Mouse (Mus musculus) thymus, postnatal 10 days (tissue): Measurements from ENCODE around the gene Smad1.
A peak's percentile ranks its signal among the peaks of the same experiment; 100 is the strongest.
"Not testable (repeated sequence)": the region's sequence is repeated elsewhere in the genome, so short reads cannot be mapped to it uniquely, and the experiment has no call there.

Source experiments
- DNase-seq, 2 experiments: peaks; one replicate each; pipeline ENCODE4 v3.0.0; 2021; ENCODE audit warnings: low spot score in 2 of 2

The Smad1 gene

DNA sequence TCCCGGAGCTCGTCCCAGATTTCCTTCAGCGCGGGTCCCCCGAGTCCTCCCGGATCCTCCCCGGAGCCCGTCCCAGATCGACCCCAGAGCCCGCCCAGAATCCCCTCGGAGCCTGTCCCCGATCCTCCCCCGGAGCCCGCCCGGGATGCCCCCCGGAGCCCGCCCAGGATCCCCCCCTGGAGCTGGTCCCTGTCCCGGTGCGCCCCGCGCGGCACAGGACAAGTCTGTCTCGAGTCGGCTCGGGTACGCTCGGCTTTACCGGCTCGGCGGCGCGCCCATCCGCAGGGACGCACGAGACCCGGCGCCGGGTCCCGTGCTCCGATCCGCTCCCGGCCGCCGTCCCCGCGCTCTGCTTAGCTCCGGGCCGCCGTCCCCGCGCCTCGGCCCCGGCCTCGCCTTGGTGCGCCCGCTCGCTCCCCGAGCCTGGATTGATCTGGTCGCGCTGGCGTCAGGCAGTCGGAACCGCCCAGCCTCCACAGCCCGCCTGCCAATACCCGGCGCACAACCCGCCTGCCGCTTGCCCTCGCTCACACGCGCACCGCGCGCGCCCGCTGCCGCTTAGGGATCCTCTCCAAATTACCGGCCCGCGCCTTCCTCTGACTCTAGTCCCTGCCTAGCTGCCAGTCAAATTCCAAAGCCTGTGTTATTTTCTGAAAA, at the start of gene Smad1:
Smad1 (minus strand) TSS at position 525 of the 657 bp plus-strand sequence.
- DNase-seq = peak; percentile 72 to 80

DNA sequence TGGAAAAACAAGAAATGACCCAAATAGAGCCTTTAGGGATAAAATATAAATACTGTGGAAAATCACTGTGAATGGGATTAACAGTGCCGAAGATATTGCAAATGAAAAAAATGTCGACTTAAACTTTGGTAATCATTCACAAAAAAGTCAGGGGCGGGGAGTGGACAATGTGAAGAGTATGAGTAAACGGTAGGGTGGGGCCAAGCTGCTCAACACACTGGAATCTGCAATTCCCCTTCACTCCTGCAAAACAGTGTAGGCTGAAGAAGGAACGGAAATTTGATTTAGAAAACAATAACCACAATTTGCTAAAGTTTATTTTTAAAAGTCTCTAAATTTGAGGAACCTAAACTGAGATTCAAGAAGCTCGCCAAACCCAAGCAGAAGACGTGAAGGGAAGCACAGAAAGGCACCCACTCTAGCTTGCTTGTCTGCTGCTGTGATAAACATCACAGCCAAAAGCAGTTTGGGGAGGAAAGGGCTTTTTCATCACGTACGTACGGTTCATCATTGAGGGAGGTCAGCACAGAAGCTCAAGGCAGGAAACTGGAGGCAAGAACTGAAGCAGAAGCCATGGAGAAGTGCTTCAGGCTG, 48.0 kb upstream of the Smad1 start:
- DNase-seq = no peak

- DNase-seq = no peak
Measured at GRCm38 (mm10) chr8:79443460-79444098, 44.3 kb upstream of the Smad1 start.

DNA sequence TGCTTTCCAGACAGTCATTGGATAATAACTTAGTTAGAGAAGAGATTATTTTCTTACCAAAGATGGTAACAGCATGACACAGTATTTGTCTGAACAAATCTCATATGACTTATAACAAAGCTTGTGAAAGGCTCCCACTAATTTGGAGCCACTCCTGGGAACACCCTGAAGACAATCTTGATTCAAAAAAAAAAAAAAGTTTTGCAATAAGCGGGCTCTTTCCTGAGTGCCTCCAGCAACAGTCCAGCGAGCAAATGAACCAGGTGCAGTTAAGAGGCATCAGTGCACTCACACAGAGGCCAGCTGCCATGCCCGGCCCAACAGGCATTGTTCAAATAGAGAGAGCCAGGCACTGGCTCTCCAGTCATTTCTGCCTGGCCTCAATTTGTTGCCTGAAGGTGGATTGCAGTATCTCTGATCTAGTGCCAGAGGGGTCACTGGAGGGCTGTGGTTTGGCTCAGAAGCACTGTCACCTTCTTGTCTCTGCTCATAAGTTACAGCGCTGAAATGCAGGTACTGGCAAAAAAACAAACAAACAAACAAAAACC, 34.7 kb upstream of the Smad1 start:
- no peak for DNase-seq

GRCm38 (mm10) chr8:79414907-79415306, 15.6 kb upstream of the Smad1 start:
- DNase-seq = no peak

- no peak for DNase-seq
Measured at GRCm38 (mm10) chr8:79410501-79410900, 11.2 kb upstream of the Smad1 start.

- not testable (repeated sequence) for DNase-seq
Measured at GRCm38 (mm10) chr8:79407356-79407755, 8.0 kb upstream of the Smad1 start.

GRCm38 (mm10) chr8:79404895-79405557, 5.7 kb upstream of the Smad1 start:
- DNase-seq = no peak

DNA sequence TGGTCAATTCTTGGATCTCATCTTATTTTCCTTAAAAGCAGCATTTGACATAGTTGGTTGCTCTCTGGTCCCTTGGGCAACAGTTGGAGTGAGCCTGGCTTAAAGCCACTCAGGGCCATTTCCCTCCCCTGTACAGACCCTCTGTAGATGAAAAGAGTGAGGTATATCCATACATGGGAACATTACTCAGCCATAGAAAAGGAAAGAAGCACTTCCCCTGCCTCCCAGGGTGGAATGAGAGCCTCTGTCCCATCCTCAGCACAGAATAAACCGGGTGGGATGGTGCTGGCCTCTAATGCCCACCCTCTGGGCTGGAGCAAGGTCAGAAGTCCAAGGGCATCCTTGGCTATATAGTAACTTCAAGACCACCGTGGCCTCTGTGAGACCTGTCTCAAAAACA, 1.4 kb upstream of the Smad1 start:
- no peak for DNase-seq

DNA sequence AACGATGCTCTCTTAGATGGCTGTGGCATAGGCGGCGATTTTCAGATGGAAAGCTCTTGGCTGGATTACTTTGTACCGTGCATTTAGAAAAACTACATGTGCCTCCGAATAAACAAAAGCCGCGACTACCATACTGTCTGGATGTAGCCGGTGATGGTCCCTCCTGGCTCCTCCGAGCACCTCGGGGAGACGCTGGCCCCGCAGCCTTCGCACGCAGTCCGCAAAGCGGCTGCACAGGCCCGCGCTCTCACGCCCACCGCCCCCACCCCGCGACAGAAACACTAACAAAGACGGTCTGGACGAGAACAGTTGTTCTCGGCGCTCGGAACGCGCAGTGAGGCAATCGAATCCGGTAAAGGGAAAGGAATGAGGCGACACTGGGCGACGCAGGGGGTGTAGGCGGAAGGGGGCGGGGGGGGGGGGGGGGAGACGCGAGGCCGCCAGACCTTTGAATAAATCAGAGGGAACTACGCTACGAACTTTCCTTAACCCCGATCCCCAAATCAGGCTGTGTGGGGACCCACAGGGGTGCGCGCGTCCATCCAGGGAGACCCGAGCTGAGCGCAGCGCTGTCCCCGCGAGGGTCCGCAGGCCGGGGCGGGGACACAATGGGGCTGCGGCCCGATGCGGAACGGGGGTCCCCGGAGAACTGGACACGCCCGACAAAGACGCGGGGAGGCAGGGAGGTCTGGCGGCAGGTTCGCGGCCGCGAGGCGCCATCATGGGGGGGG, 902 bp downstream of the Smad1 start:
- DNase-seq = peak; percentile 40 to 42

GRCm38 (mm10) chr8:79397705-79398250, 1.5 kb downstream of the Smad1 start:
- no peak for DNase-seq

DNA sequence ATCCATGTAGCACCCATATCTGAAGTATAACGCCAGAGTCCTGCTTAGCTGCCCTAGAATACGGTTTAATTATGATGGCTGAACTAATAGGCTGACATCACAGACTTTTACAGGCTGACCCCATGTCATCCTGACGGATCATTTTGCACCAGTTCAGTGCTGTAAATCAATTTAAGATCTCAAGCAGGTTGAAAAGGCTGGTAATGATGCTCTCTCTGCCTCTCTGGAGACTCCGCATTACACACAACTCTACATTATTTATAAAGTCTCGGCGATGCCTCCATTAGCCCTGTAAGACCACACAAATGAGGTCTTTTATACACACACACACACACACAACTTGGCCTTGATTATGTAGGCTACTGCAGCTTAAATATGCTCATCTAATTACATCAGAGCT, 2.4 kb downstream of the Smad1 start:
- DNase-seq = no peak

GRCm38 (mm10) chr8:79394009-79394408, 5.3 kb downstream of the Smad1 start:
- DNase-seq = no peak

DNA sequence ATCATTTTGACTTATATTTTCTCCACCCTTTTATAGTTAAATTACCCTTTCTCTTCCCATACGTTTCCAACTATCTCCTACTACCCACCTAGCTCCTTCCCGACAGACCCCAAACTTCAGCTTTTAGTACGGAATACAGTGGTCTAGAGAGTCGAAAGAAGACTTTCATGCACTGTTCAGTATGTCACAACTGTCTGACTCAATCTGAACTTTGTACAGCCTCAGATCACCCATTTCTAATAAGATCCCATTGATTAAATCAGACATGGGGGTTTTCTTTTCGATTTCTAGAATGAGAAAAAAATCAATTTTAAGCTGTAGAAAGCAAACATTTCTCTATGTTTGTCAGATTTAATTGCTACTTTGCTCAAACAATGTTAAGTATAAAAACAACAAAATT, 6.1 kb downstream of the Smad1 start:
- DNase-seq = no peak

DNA sequence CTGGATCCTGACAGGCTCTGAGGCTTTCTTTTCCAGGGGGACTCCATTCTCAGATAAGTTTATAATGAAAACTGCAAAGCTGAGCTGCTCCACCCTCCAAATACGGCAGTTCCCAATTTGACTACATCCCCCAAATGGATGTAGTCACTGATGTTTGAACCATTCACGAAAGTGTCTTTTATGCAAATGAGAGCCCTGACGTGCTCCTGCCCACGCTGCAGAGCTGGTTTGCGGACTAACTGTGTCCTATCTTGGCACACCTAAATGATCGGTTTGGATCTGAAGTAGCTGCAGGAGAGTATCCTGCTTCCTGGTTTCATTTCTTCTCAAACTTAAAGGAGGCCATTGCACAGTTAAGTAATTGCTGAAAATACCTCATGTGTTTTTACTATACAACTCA, 6.7 kb downstream of the Smad1 start:
- DNase-seq = no peak

- DNase-seq = no peak
Measured at GRCm38 (mm10) chr8:79391454-79391853, 7.9 kb downstream of the Smad1 start.

DNA sequence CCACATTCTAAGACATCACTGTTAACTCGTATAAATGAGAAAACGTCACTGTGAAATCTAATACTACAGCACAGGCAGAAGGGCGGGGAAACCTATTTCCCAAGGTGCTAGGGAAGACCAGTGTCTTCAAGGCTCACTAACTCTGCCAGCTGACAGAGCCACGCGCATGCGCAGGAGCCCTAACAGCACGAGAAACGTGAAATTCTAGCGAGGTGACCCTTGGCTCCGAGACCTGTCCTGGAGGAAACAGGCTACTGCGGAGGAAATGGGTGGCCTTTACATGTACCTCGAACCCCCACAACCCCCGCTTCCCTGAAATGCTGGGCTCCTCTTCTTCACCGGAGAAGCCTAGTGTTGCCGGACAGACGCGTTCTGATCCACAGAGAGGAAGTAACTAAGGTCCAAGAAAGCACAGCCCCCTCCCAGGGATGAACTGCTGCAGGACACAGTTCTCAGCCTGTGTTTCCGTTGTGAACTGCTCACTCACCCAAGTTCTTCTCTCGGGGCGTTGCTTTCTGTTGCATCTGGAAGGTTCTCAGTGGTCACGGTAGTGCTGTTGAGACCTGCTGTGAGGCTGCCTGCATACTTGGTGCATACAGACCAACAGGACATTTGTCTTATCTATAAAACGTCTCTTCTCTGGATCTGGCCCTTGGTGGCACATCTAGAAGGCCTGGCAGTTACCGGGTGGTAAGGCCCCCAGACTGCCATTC, 10.1 kb downstream of the Smad1 start:
- no peak for DNase-seq

DNA sequence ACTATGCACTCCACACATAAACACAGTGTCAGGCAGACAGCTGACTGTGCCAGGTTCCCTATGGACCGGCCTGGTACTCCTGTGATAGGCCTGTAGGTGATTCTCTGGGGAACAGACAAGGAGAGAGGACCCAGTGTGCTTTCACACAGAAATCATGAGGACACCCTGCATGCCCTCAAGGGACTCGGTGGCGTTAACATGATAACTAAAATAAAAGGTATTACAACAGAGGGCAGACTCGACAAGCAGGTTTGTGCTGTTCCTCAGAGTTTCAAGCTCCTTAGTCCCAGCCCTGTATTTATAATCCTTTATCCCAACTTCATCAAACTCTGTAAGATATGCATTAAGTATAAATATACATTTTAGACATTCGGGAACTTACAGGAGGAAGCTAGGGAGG, 12.5 kb downstream of the Smad1 start:
- no peak for DNase-seq

DNA sequence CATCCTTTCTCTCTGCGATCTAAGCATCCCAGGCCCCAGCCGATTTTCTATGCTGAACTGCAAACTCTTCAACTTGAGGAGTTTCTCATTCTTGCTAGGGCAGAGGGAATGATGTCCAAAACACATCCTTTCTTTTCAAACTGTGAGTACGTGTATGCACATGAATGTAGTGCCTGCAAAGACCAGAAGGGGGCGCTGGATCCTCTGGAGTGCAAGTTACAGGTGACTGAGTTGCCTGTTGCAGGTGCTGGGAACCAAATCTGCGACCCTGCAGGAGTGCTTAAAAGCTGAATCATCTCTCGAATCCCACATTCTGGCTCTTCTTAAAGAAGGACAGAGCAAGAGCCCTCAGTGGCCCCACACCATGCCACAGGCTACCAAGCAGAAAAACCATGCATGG, 13.0 kb downstream of the Smad1 start:
- DNase-seq = no peak
